Mouse (Mus musculus): ENCODE measurements around the gene Ranbp17. TPM values are rescaled to one million over a fixed set of nuclear protein-coding genes. Genes with fewer than 3 reads are reported as not detected.
"Not testable (repeated sequence)": the region's sequence is repeated elsewhere in the genome, so short reads cannot be mapped to it uniquely, and the experiment has no call there.

The Ranbp17 gene
- polyA plus RNA-seq, 1 experiment, result 28.7 TPM

DNA sequence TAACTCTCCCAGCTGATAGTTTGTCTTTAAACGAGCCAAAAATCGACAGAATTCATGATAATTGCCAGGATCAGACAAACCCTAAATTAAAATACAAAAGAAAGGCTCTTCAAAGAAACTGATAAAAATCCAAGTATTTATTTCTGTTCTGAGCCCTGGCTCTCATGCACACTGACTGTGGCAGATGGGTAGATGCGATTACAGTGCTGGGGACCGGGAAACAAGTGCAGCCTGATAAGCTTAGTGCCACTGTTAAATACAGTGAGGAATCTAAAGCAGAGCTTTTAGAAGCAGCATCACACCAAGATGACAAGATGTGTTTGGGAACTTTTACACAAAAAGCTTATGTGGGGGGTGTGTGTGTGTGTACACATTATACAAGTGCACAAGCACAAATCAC, 34.3 kb downstream of the Ranbp17 start:
- Histone ChIP-seq H3K4me1 (ENCODE audit: control insufficient read depth, insufficient read depth, low read length) (no peaks in the 10 kb centered on the region), H3K27ac (ENCODE audit: control insufficient read depth, insufficient read depth, low read depth, low read length) (no peak overlapping the region), H3K4me3 (ENCODE audit: control insufficient read depth, low read depth, low read length) (no peak overlapping the region), H3K36me3 (ENCODE audit: control insufficient read depth, insufficient read depth, low read length) (no peaks in the 10 kb centered on the region; the same call in 1 of the 2 replicates), H3K27me3 (ENCODE audit: control insufficient read depth, insufficient read depth, low read length) (no peaks in the 10 kb centered on the region)
- TF ChIP-seq POLR2A (IDR thresholded peaks at IDR 0.05; ENCODE audit: control insufficient read depth, low read depth, low read length), result no peak
- no peak for TF ChIP-seq CTCF (IDR thresholded peaks at IDR 0.05; ENCODE audit: control insufficient read depth, insufficient read depth, insufficient replicate concordance, low read depth, low read length)

DNA sequence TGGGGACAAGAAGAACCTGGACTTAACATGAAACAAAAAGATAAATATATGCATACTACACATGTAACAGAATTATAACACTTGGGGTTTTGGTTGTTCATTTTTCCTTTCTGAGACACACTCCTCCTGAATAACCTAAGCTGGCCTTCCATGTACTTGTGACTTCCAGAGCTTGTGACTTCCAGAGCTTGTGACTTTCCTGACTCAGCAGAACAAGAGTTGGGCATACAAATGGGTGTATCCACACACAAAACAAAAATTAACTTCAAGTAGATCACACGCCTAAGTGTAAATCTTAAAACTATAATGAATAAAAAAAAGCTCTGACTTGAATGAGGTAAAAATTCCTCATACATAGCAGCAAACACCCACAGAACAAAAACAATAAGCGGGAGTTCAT, 36.9 kb downstream of the Ranbp17 start:
- H3K4me1 ChIP-seq (ENCODE audit: control insufficient read depth, insufficient read depth, low read length), result no peaks in the 10 kb centered on the region
- H3K4me3 ChIP-seq (ENCODE audit: control insufficient read depth, low read depth, low read length), result no peak overlapping the region
- H3K27me3 ChIP-seq (ENCODE audit: control insufficient read depth, insufficient read depth, low read length), result no peaks in the 10 kb centered on the region
- H3K36me3 ChIP-seq (ENCODE audit: control insufficient read depth, insufficient read depth, low read length), result peaks cover 2% of the 10 kb centered on the region; the same call in 1 of the 2 replicates
- no peak for TF ChIP-seq CTCF (IDR thresholded peaks at IDR 0.05; ENCODE audit: control insufficient read depth, insufficient read depth, insufficient replicate concordance, low read depth, low read length)
- no peak for TF ChIP-seq POLR2A (IDR thresholded peaks at IDR 0.05; ENCODE audit: control insufficient read depth, low read depth, low read length)
- no peak overlapping the region for H3K27ac ChIP-seq (ENCODE audit: control insufficient read depth, insufficient read depth, low read depth, low read length)

DNA sequence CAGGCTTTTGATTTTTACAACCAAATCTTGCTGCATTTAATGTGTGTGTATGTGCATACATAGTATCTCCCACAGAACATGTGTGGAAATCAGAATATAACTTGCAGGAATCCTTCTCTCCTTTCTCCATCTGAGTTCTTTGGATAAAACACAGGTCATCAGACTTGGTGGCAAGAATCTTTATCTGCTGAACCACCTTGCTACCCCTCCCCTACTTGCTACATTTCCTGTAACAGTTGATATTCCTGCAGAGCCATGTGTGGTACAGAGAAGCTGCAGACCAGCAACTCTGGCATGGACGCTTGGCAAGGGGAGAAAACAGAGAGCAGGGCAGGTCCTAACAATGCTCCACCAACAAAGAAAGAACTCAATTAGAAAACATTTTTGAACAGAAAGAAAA, 52.4 kb downstream of the Ranbp17 start:
- Histone ChIP-seq H3K4me1 (ENCODE audit: control insufficient read depth, insufficient read depth, low read length) (no peaks in the 10 kb centered on the region), H3K4me3 (ENCODE audit: control insufficient read depth, low read depth, low read length) (no peak overlapping the region), H3K27ac (ENCODE audit: control insufficient read depth, insufficient read depth, low read depth, low read length) (no peak overlapping the region), H3K27me3 (ENCODE audit: control insufficient read depth, insufficient read depth, low read length) (no peaks in the 10 kb centered on the region), H3K36me3 (ENCODE audit: control insufficient read depth, insufficient read depth, low read length) (no peaks in the 10 kb centered on the region)
- TF ChIP-seq POLR2A (IDR thresholded peaks at IDR 0.05; ENCODE audit: control insufficient read depth, low read depth, low read length), result no peak
- TF ChIP-seq CTCF (IDR thresholded peaks at IDR 0.05; ENCODE audit: control insufficient read depth, insufficient read depth, insufficient replicate concordance, low read depth, low read length), result no peak

DNA sequence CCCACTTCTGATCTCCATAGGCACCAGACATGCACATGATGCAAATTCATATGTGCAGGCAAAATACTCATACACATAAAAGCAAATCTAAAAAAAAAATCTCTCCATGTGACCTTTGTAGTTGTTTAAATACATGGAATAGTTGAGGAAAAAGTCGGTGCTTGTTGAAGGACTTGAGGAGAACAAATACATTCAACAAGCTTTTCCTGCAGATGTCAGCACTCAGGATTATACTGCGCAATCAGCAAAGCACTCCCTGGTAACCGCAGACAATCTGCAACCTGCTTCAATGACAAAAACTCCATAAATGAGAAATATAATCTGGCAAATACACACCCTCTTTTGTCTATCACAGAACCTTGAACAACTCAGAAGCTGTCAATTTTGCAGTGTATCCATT, 59.5 kb downstream of the Ranbp17 start:
- Histone ChIP-seq H3K27me3 (ENCODE audit: control insufficient read depth, insufficient read depth, low read length) (no peaks in the 10 kb centered on the region), H3K4me1 (ENCODE audit: control insufficient read depth, insufficient read depth, low read length) (no peaks in the 10 kb centered on the region), H3K27ac (ENCODE audit: control insufficient read depth, insufficient read depth, low read depth, low read length) (no peak overlapping the region), H3K36me3 (ENCODE audit: control insufficient read depth, insufficient read depth, low read length) (no peaks in the 10 kb centered on the region), H3K4me3 (ENCODE audit: control insufficient read depth, low read depth, low read length) (no peak overlapping the region)
- no peak for TF ChIP-seq POLR2A (IDR thresholded peaks at IDR 0.05; ENCODE audit: control insufficient read depth, low read depth, low read length)

DNA sequence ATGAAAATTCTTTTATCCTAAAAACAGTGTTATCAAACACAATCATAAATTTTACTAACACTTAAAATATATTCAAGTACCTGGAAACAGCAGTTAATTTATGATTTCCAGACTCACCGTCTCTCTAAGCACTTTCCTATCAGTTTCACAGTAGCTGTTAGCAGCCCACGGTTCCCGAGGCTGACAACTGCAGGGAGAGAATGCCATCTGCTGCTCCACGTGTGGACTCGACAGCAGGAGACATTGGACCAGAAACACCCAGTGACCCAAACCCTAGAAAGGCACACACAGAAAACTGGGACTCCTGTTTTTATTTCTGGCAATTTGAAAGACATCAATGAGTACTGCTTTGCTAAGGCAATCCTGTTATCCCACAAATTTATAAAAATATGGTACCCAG, 79.7 kb downstream of the Ranbp17 start:
- no peaks in the 10 kb centered on the region for H3K4me1 ChIP-seq (ENCODE audit: control insufficient read depth, insufficient read depth, low read length)
- H3K36me3 ChIP-seq (ENCODE audit: control insufficient read depth, insufficient read depth, low read length), result no peaks in the 10 kb centered on the region

DNA sequence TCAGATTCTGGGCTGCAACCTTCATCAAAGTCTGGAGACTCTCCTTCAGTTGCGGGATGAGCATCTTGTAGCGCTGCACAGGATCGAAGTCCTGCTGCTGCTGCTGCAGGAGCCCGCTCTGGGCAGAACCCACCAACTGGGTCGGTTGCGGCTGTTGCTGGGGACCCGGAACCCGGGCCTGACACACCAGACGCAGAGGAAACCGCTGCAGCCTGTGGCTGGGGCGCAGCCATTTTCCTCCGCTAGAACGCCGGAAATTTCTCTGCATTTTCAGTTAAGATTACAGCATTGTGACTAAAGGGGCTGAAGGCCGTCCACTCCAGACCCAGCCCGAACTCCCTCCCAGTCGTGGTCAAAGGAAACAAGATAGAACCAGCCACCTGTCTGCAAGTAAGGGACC, 85.3 kb downstream of the Ranbp17 start:
- not testable (repeated sequence) for H3K36me3 ChIP-seq (ENCODE audit: control insufficient read depth, insufficient read depth, low read length); H3K4me1 ChIP-seq (ENCODE audit: control insufficient read depth, insufficient read depth, low read length); H3K27me3 ChIP-seq (ENCODE audit: control insufficient read depth, insufficient read depth, low read length)
- peak overlapping the region; percentile 50 for H3K4me3 ChIP-seq (ENCODE audit: control insufficient read depth, low read depth, low read length)
- peak overlapping the region; percentile 78 for H3K27ac ChIP-seq (ENCODE audit: control insufficient read depth, insufficient read depth, low read depth, low read length)

More for the DNA sequence above, 79.7 kb downstream of the Ranbp17 start:
- Histone ChIP-seq H3K27me3 (ENCODE audit: control insufficient read depth, insufficient read depth, low read length) (no peaks in the 10 kb centered on the region), H3K4me3 (ENCODE audit: control insufficient read depth, low read depth, low read length) (no peak overlapping the region), H3K27ac (ENCODE audit: control insufficient read depth, insufficient read depth, low read depth, low read length) (no peak overlapping the region)
- TF ChIP-seq POLR2A (IDR thresholded peaks at IDR 0.05; ENCODE audit: control insufficient read depth, low read depth, low read length), result no peak
- no peak for TF ChIP-seq CTCF (IDR thresholded peaks at IDR 0.05; ENCODE audit: control insufficient read depth, insufficient read depth, insufficient replicate concordance, low read depth, low read length)

DNA sequence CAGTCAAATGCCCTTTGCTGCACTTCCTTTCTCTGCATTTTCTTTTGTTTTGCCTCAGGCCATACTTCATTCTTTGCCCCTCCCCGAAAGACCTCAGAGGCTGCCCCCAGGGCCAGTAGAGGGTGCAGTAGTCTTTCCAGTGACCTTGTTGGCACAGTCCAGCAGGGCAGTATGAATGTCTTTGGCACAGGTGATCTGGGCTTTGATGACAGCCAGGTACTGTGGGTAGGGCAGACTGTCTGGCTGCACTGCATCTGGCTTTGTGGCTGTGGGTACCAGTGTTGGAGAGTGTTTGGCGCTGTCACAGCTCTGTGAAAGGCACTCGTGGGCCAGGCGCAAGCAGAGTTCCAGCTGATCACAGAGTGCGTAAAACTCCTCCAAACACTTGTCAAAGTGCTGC, 85.8 kb downstream of the Ranbp17 start:
- H3K27me3 ChIP-seq (ENCODE audit: control insufficient read depth, insufficient read depth, low read length); H3K36me3 ChIP-seq (ENCODE audit: control insufficient read depth, insufficient read depth, low read length); H3K4me1 ChIP-seq (ENCODE audit: control insufficient read depth, insufficient read depth, low read length); H3K4me3 ChIP-seq (ENCODE audit: control insufficient read depth, low read depth, low read length); H3K27ac ChIP-seq (ENCODE audit: control insufficient read depth, insufficient read depth, low read depth, low read length): not testable (repeated sequence)

DNA sequence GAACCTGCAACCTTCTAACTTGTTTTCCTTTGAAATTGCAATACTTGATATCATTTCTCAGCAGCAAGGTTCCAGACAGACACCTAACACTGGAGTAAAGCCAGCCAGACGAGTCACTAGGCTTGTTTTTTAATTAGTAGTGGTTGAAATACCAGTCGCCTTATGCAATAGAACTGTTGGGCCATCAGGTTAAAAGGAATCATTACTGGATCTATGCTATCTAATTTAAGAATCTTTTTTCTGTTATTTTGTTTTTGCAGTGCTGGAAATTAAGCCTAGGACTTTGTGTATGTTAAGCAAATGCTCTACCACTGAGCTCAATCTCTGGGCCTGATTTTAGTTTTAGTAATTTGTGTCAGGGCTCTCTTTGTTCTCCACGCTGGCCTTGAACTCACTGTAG, 91.3 kb downstream of the Ranbp17 start:
- Histone ChIP-seq H3K4me3 (ENCODE audit: control insufficient read depth, low read depth, low read length) (no peak overlapping the region), H3K27me3 (ENCODE audit: control insufficient read depth, insufficient read depth, low read length) (no peaks in the 10 kb centered on the region), H3K36me3 (ENCODE audit: control insufficient read depth, insufficient read depth, low read length) (no peaks in the 10 kb centered on the region), H3K27ac (ENCODE audit: control insufficient read depth, insufficient read depth, low read depth, low read length) (no peak overlapping the region), H3K4me1 (ENCODE audit: control insufficient read depth, insufficient read depth, low read length) (no peaks in the 10 kb centered on the region)
- TF ChIP-seq POLR2A (IDR thresholded peaks at IDR 0.05; ENCODE audit: control insufficient read depth, low read depth, low read length) (no peak), CTCF (IDR thresholded peaks at IDR 0.05; ENCODE audit: control insufficient read depth, insufficient read depth, insufficient replicate concordance, low read depth, low read length) (no peak)
